Mouse (Mus musculus) heart, adult 2 months (tissue): ENCODE measurements around the gene Anapc2. TPM values are rescaled to one million over a fixed set of nuclear protein-coding genes. Genes with fewer than 3 reads are reported as not detected.

Source experiments
- DNase-seq, 2 experiments: peaks; one replicate each; pipeline ENCODE4 v3.0.0; 2021
- H3K27ac ChIP-seq: fragments of 200-600 bp; 2 replicates; pipeline ENCODE4 v1.8.1; 2022
- H3K27me3 ChIP-seq: fragments of 200-500 bp; 2 replicates; pipeline ENCODE4 v1.6.1; 2012; ENCODE audit warnings: mild to moderate bottlenecking, low read length, inconsistent platforms, mixed read lengths; ENCODE audit not compliant: control insufficient read depth, insufficient read depth
- H3K36me3 ChIP-seq: fragments of 200-500 bp; 2 replicates; pipeline ENCODE4 v1.6.1; 2012; ENCODE audit warnings: low read length, inconsistent platforms; ENCODE audit not compliant: control insufficient read depth, insufficient read depth
- H3K4me1 ChIP-seq: fragments of 200-500 bp; 2 replicates; pipeline ENCODE4 v1.6.1; 2011; ENCODE audit warnings: low read length; ENCODE audit not compliant: control insufficient read depth, insufficient read depth
- H3K4me3 ChIP-seq: fragments of 200-600 bp; 2 replicates; pipeline ENCODE4 v1.8.1; 2022
- H3K79me2 ChIP-seq: fragments of 200-500 bp; replicated peaks from 2 replicates; pipeline ENCODE4 v1.6.1; 2012; ENCODE audit warnings: mild to moderate bottlenecking, inconsistent platforms, low read length, moderate library complexity, mixed read lengths; ENCODE audit not compliant: control insufficient read depth, insufficient read depth
- H3K9ac ChIP-seq: fragments of 200-500 bp; 2 replicates; pipeline ENCODE4 v1.6.1; 2012; ENCODE audit warnings: low read depth, mild to moderate bottlenecking, control low read depth, inconsistent platforms, low read length, mixed read lengths
- CTCF ChIP-seq: fragments of 200-600 bp; IDR thresholded peaks from 2 replicates; pipeline ENCODE4 v1.8.1; 2022; ENCODE audit warnings: antibody characterized with exemption, mild to moderate bottlenecking, moderate library complexity
- EP300 ChIP-seq: fragments of 200-500 bp; IDR thresholded peaks from 2 replicates; pipeline ENCODE4 v1.6.1; 2011; ENCODE audit warnings: low read depth, low read length, control low read depth; ENCODE audit not compliant: insufficient read depth
- POLR2A ChIP-seq: fragments of 200-500 bp; IDR thresholded peaks from 2 replicates; pipeline ENCODE4 v1.6.1; 2011; ENCODE audit warnings: mild to moderate bottlenecking, low read depth, low read length, control low read depth; ENCODE audit not compliant: insufficient read depth
- WGBS: fragments of 180-500 bp; shearing (Covaris S2); methylation state at CpG from one replicate; pipeline ENCODE4 v1.1.7; 2018; 5-methylcytosine and 5-hydroxymethylcytosine counted together
- intact Hi-C: fragments of 180-260 bp; cut with DNase I; formaldehyde crosslinking; loops from one replicate; pipeline ENCODE4 v1.15.1; 2025
- polyA plus RNA-seq: library from polyadenylated mRNA; depleted of rRNA; stranded (reverse); fragments of >200 nt; gene quantifications from 2 replicates; pipeline ENCODE4 v1.2.3, GENCODE M21; 2012; rRNA removed
- total RNA-seq, 2 experiments: library from RNA; stranded (reverse); gene quantifications; 2 replicates each; pipeline ENCODE4 v1.2.3; 2021

Anapc2 gene
- total and polyA plus RNA-seq, 3 experiments, result 36.0 to 57.2 (median 36.3) TPM

DNA sequence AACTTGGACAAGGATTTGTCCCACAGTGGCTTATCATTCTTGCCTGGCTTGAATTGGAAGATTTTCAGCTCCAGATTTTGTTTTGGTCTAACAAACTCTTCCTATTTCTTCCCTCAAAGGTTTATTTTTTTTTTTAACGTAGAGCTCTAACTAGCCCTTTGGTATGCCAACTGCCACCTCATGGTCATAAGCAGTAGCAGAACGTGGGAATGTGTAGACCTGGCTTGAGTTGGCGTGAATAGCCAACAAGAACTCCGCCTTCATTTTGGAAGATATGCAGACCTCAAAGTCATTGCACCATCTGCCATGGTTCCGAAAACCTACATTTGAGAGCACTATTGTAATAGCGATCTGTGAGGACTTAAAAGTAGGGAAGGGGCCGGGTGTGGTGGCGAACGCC lies 59.2 kb downstream of the Anapc2 start:
- 46% methylated on average over 9 of the region's 9 CpGs for WGBS
- no peaks in the 10 kb centered on the region for H3K27me3 ChIP-seq

DNA sequence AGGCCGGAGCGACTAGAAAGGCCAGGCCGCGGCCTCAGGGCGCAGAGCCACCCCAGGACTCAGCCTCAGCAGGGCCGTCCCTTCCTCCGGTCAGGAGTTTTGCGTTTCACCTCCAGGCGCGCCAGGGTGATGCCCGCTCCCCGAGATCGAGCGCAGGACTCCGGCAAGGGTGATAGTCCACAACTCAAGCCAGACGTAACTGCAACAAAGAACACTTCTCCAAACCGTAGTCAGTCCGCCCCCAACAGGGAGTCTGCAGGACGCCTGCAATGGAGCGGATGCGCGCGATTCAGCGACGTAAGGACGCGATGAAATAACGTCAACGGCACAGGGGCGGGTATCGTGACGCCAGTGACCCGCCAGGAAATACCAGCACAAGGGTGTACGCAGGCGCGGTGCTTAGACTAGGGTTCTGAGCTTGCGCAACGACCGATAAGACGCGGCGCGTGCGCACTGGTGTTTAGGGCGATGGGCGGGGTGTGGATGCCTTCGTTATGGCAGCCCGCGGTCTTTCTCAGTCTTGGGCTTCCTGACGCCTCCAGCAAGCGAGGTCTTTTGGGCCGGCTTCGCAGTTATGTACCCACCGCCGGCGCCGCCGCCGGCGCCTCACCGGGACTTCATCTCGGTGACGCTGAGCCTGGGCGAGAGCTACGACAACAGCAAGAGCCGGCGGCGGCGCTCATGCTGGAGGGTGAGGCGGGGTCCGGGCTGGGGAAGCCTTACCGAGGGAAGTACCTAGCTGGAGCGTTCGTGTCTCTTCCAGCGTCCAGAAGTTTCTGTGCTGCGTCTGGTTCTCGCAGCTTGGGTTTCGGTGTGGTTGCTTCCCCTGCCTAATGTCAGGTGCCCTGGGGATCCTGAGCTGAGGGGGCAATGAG lies 60.2 kb downstream of the Anapc2 start, which contains the start of gene Man1b1:
Gene Man1b1, plus strand, starts transcription at position 53 of the 875 bp plus-strand sequence.
- intact Hi-C loops, result loop anchor here (1.0 to 5.0 kb wide), 2 partner anchors 60 to 77 kb away; partner anchors contain the start of genes Anapc2, Ssna1 and Tmem203
- peak; percentile 99 to 100 for DNase-seq
- Histone ChIP-seq H3K27ac (peak within 1 kb of the TSS; percentile 89), H3K4me1 (peaks cover 5% of the 10 kb centered on the region), H3K36me3 (no peaks in the 10 kb centered on the region; the same call in 1 of the 2 replicates), H3K4me3 (peak within 1 kb of the TSS; percentile 67), H3K9ac (peak within 1 kb of the TSS; percentile 82), H3K79me2 (no peaks in the 10 kb centered on the region), H3K27me3 (no peaks in the 10 kb centered on the region)
- under 1% methylated on average over 78 of the region's 78 CpGs for WGBS
- TF ChIP-seq POLR2A, result peak; percentile 88; the same call in 1 of the 2 replicates
- peak; percentile 95 for TF ChIP-seq EP300
- TF ChIP-seq CTCF, result peak; percentile 59

More for the DNA sequence above, 59.2 kb downstream of the Anapc2 start:
- H3K79me2 ChIP-seq, result no peaks in the 10 kb centered on the region
- no peak for TF ChIP-seq CTCF
- TF ChIP-seq EP300, result no peak
- no peak for TF ChIP-seq POLR2A
- no peaks in the 10 kb centered on the region; the same call in 1 of the 2 replicates for H3K36me3 ChIP-seq
- DNase-seq, result no peak
- intact Hi-C loops, result loop anchor here (5.0 kb wide), 1 partner anchor 59 kb away; the partner anchor contains the start of genes Anapc2 and Ssna1
- no peak overlapping the region for H3K9ac ChIP-seq
- no peak overlapping the region for H3K27ac ChIP-seq
- no peak overlapping the region; the same call in 1 of the 2 replicates for H3K4me3 ChIP-seq
- peaks cover 5% of the 10 kb centered on the region for H3K4me1 ChIP-seq

DNA sequence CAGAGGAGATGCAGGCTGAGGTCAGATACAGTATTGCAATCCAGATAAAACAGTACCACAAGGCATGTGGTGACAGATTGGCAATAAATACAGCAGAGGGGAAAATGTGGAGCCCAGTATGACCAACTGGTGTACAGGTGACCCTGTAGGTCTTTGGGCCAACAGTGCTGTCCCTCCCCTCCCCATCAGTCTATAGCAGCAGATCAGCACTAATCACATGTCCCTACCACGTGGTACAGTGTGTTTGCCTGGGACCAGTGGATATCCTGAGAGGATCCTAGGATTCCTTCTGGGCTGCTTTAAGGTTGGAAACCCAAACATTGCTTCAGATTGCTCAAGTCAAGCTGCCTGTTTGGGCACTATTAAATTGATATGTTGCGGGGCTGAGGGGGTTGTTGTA lies 61.3 kb downstream of the Anapc2 start:
- 78% methylated on average over 2 of the region's 2 CpGs for WGBS
- Histone ChIP-seq H3K79me2 (no peaks in the 10 kb centered on the region), H3K9ac (no peak overlapping the region), H3K36me3 (no peaks in the 10 kb centered on the region; the same call in 1 of the 2 replicates), H3K27me3 (no peaks in the 10 kb centered on the region), H3K4me1 (peaks cover 5% of the 10 kb centered on the region), H3K27ac (no peak overlapping the region), H3K4me3 (peak overlapping the region; percentile 67)
- intact Hi-C loops, result loop anchor here (5.0 kb wide), 1 partner anchor 61 kb away; the partner anchor contains the start of genes Anapc2 and Ssna1
- TF ChIP-seq CTCF (no peak), EP300 (no peak)
- DNase-seq, result no peak

Other genes starting within 250 kb of the Anapc2 start
Only the 30 nearest of the 34 such genes appear.
- not detected for gene Entpd8, start 192.2 kb upstream of the Anapc2 start, total RNA-seq
- not detected in 2 replicates for gene Entpd8, start 192.2 kb upstream of the Anapc2 start, polyA plus RNA-seq
- not detected for gene Noxa1, start 177.3 kb upstream of the Anapc2 start, total RNA-seq
- gene Noxa1, start 177.3 kb upstream of the Anapc2 start, polyA plus RNA-seq, result not detected in 2 replicates
- 1 to 10 TPM; 6.2 to 7.4 TPM for gene Nrarp, start 91.7 kb upstream of the Anapc2 start, total RNA-seq
- gene Nrarp, start 91.7 kb upstream of the Anapc2 start, polyA plus RNA-seq, result 10.2 and 11.2 TPM in 2 replicates
- gene Tor4a, start 75.6 kb upstream of the Anapc2 start, total RNA-seq, result 1 to 10 TPM; 4.3 to 4.9 TPM
- 6.8 and 9.4 TPM in 2 replicates for gene Tor4a, start 75.6 kb upstream of the Anapc2 start, polyA plus RNA-seq
- gene Nelfb, start 61.0 kb upstream of the Anapc2 start, total RNA-seq, result 10 to 100 TPM; 37.4 TPM
- gene Nelfb, start 61.0 kb upstream of the Anapc2 start, polyA plus RNA-seq, result 47.0 and 86.7 TPM in 2 replicates
- not detected for gene Stpg3, start 57.8 kb upstream of the Anapc2 start, total RNA-seq
- gene Stpg3, start 57.8 kb upstream of the Anapc2 start, polyA plus RNA-seq, result 0.20 TPM in 1 of 2 replicates, not detected in the other
- gene Fam166a, start 53.7 kb upstream of the Anapc2 start, total RNA-seq, result not detected
- 0.21 TPM in 1 of 2 replicates, not detected in the other for gene Fam166a, start 53.7 kb upstream of the Anapc2 start, polyA plus RNA-seq
- 100 to 1,000 TPM; 327 to 342 TPM for gene Tubb4b, start 47.8 kb upstream of the Anapc2 start, total RNA-seq
- gene Tubb4b, start 47.8 kb upstream of the Anapc2 start, polyA plus RNA-seq, result 315 and 439 TPM in 2 replicates
- not detected for gene Slc34a3, start 38.1 kb upstream of the Anapc2 start, total RNA-seq
- not detected in 2 replicates for gene Slc34a3, start 38.1 kb upstream of the Anapc2 start, polyA plus RNA-seq
- gene Rnf224, start 35.7 kb upstream of the Anapc2 start, total RNA-seq, result not detected
- not detected in 2 replicates for gene Rnf224, start 35.7 kb upstream of the Anapc2 start, polyA plus RNA-seq
- gene Rnf208, start 30.2 kb upstream of the Anapc2 start, total RNA-seq, result under 1 TPM; 0.47 to 0.61 TPM
- 1.5 and 2.4 TPM in 2 replicates for gene Rnf208, start 30.2 kb upstream of the Anapc2 start, polyA plus RNA-seq
- gene Cysrt1, start 30.0 kb upstream of the Anapc2 start, total RNA-seq, result not detected
- not detected in 2 replicates for gene Cysrt1, start 30.0 kb upstream of the Anapc2 start, polyA plus RNA-seq
- 1 to 10 TPM in 1 of 2 experiments, under 1 TPM in 1; 0.68 to 1.8 TPM for gene AL732309.1, start 25.6 kb upstream of the Anapc2 start, total RNA-seq
- 4.7 and 6.1 TPM in 2 replicates for gene AL732309.1, start 25.6 kb upstream of the Anapc2 start, polyA plus RNA-seq
- 10 to 100 TPM; 13.1 to 14.1 TPM for gene Tmem203, start 17.0 kb upstream of the Anapc2 start, total RNA-seq
- 18.2 and 22.2 TPM in 2 replicates for gene Tmem203, start 17.0 kb upstream of the Anapc2 start, polyA plus RNA-seq
- 1 to 10 TPM; 5.9 to 6.7 TPM for gene Tprn, start 9.9 kb upstream of the Anapc2 start, total RNA-seq
- 7.5 and 9.9 TPM in 2 replicates for gene Tprn, start 9.9 kb upstream of the Anapc2 start, polyA plus RNA-seq
- gene Ssna1, start within 50 bp of the Anapc2 start, total RNA-seq, result 10 to 100 TPM; 39.7 to 41.5 TPM
- 33.1 and 36.3 TPM in 2 replicates for gene Ssna1, start within 50 bp of the Anapc2 start, polyA plus RNA-seq
- gene Tmem210, start 15.7 kb downstream of the Anapc2 start, total RNA-seq, result not detected
- 0.27 and 0.44 TPM in 2 replicates for gene Tmem210, start 15.7 kb downstream of the Anapc2 start, polyA plus RNA-seq
- gene Lrrc26, start 17.4 kb downstream of the Anapc2 start, total RNA-seq, result not detected
- 2.9 TPM in 1 of 2 replicates, not detected in the other for gene Lrrc26, start 17.4 kb downstream of the Anapc2 start, polyA plus RNA-seq
- not detected for gene Grin1, start 46.7 kb downstream of the Anapc2 start, total RNA-seq
- gene Grin1, start 46.7 kb downstream of the Anapc2 start, polyA plus RNA-seq, result 0.18 and 0.41 TPM in 2 replicates
- 10 to 100 TPM; 21.6 to 22.5 TPM for gene Man1b1, start 59.9 kb downstream of the Anapc2 start, total RNA-seq
- 8.2 and 9.9 TPM in 2 replicates for gene Man1b1, start 59.9 kb downstream of the Anapc2 start, polyA plus RNA-seq
- 1 to 10 TPM; 4.8 to 5.4 TPM for gene Dpp7, start 83.9 kb downstream of the Anapc2 start, total RNA-seq
- gene Dpp7, start 83.9 kb downstream of the Anapc2 start, polyA plus RNA-seq, result 11.4 and 11.8 TPM in 2 replicates
- gene Uap1l1, start 93.2 kb downstream of the Anapc2 start, total RNA-seq, result 1 to 10 TPM; 7.2 to 7.9 TPM
- 7.6 and 8.3 TPM in 2 replicates for gene Uap1l1, start 93.2 kb downstream of the Anapc2 start, polyA plus RNA-seq
- not detected for gene Sapcd2, start 99.8 kb downstream of the Anapc2 start, total RNA-seq
- gene Sapcd2, start 99.8 kb downstream of the Anapc2 start, polyA plus RNA-seq, result 0.20 and 0.26 TPM in 2 replicates
- 10 to 100 TPM; 11.1 to 13.5 TPM for gene Entpd2, start 123.4 kb downstream of the Anapc2 start, total RNA-seq
- 36.3 and 37.1 TPM in 2 replicates for gene Entpd2, start 123.4 kb downstream of the Anapc2 start, polyA plus RNA-seq
- 10 to 100 TPM; 21.3 to 30.4 TPM for gene Npdc1, start 126.9 kb downstream of the Anapc2 start, total RNA-seq
- 47.8 and 52.2 TPM in 2 replicates for gene Npdc1, start 126.9 kb downstream of the Anapc2 start, polyA plus RNA-seq
- under 1 TPM in 1 of 2 experiments, not detected in 1; 0.11 TPM for gene Fut7, start 150.8 kb downstream of the Anapc2 start, total RNA-seq
- 0.43 TPM in 1 of 2 replicates, not detected in the other for gene Fut7, start 150.8 kb downstream of the Anapc2 start, polyA plus RNA-seq
- gene Abca2, start 156.2 kb downstream of the Anapc2 start, total RNA-seq, result 10 to 100 TPM; 36.1 to 41.1 TPM
- 43.4 and 44.2 TPM in 2 replicates for gene Abca2, start 156.2 kb downstream of the Anapc2 start, polyA plus RNA-seq
- gene Clic3, start 184.4 kb downstream of the Anapc2 start, total RNA-seq, result 1 to 10 TPM; 1.4 to 1.8 TPM
- 4.8 and 7.4 TPM in 2 replicates for gene Clic3, start 184.4 kb downstream of the Anapc2 start, polyA plus RNA-seq
- 10 to 100 TPM; 17.7 to 20.6 TPM for gene Paxx, start 188.6 kb downstream of the Anapc2 start, total RNA-seq
- 32.8 and 36.8 TPM in 2 replicates for gene Paxx, start 188.6 kb downstream of the Anapc2 start, polyA plus RNA-seq
- gene Ptgds, start 197.6 kb downstream of the Anapc2 start, total RNA-seq, result 100 to 1,000 TPM; 472 to 774 TPM
- gene Ptgds, start 197.6 kb downstream of the Anapc2 start, polyA plus RNA-seq, result 198 and 795 TPM in 2 replicates